Mouse (Mus musculus) testis, adult 2 months (tissue): ENCODE measurements around the gene Upk3a.

ENCODE experiments used
- CTCF ChIP-seq: fragments of 200-500 bp; IDR thresholded peaks from 2 replicates; pipeline ENCODE4 v1.5.1; 2012; ENCODE audit warnings: low read depth, mild to moderate bottlenecking, inconsistent platforms, low read length, moderate library complexity; ENCODE audit not compliant: control insufficient read depth, insufficient read depth, insufficient replicate concordance
- POLR2A ChIP-seq: fragments of 200-500 bp; IDR thresholded peaks from 2 replicates; pipeline ENCODE4 v1.6.1; 2012; ENCODE audit warnings: low read depth, mild to moderate bottlenecking, inconsistent platforms, low read length, moderate library complexity; ENCODE audit not compliant: control insufficient read depth

DNA sequence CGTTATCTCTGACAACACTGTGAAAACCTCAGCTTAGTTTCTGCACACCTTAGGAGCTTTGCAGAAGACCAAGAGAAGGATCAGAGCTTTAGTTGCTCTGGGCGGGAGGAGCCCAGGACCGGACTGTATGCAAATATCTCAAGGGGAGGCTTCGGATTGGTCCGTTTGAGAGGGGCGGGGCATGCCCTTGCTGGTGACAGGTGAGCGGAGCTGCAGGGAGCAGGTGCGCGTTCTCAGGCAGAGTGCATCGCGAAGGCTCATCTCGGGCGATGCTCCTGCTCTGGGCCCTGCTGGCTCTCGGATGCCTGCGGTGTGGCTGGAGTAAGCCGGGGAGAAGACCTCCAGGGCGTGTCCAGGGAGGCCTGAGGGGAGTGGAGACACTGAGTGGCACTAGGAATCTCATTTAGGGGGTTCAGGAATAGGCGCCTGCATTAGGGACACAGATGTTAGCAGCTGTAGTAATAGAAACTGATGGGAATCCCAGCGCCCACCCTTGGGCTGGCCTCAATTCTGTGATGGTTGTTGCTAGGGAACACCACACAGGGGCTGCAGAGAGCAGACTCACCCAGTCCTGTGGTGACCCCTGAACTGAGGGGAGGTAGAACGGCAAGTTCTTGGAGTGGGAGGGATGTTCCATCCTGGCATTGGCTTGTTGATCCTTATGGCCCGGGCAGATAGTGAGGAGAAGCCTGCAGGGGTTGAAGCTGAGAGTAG is at the start of gene Upk3a:
- no peak for TF ChIP-seq CTCF
- no peak for TF ChIP-seq POLR2A
